Mouse (Mus musculus): ENCODE measurements at regions not wholly inside any gene's neighbourhood (a gene's known extent, or its start where the extent isn't known, plus 50 kb on each side); places are given as distances from the start of the nearest gene placed in this dataset.
A peak's percentile ranks its signal among the peaks of the same experiment; 100 is the strongest.

- H3K27me3 ChIP-seq: no peaks in the 10 kb centered on the region
- H3K4me2 ChIP-seq: no peak overlapping the region
- no peaks in the 10 kb centered on the region for H3K9me3 ChIP-seq (replicated peaks)
- ATAC-seq (replicated peaks; ENCODE audit: insufficient number of reproducible peaks, insufficient read depth, low FRiP score, low read depth): 0 out of 2 replicates have a peak, but pooled peaks have one; percentile 39
- 34% methylated on average over 3 of the region's 3 CpGs for WGBS
- H3K4me1 ChIP-seq (replicated peaks): no peaks in the 10 kb centered on the region
- H3K4me3 ChIP-seq: no peak overlapping the region
- H3K36me3 ChIP-seq: no peaks in the 10 kb centered on the region
- H3K9ac ChIP-seq: no peak overlapping the region
- H3K27ac ChIP-seq: no peak overlapping the region
These were observed 118.5 kb upstream of the Rgs1 start for GRCm38 (mm10) chr1:144367492-144367891.

GRCm38 (mm10) chr1:144355560-144356310 lies 106.7 kb upstream of the Rgs1 start:
- 73% methylated on average over 4 of the region's 4 CpGs for WGBS
- Histone ChIP-seq H3K36me3 (no peaks in the 10 kb centered on the region), H3K27me3 (no peaks in the 10 kb centered on the region), H3K9ac (no peak overlapping the region), H3K4me2 (no peak overlapping the region), H3K4me3 (no peak overlapping the region), H3K4me1 (replicated peaks) (no peaks in the 10 kb centered on the region), H3K9me3 (replicated peaks) (no peaks in the 10 kb centered on the region), H3K27ac (no peak overlapping the region)
- no peak for ATAC-seq (replicated peaks; ENCODE audit: insufficient number of reproducible peaks, insufficient read depth, low FRiP score, low read depth)

GRCm38 (mm10) chr1:144355041-144355440 lies 106.0 kb upstream of the Rgs1 start:
- 80% methylated on average over 3 of the region's 3 CpGs for WGBS
- no peak overlapping the region for H3K4me3 ChIP-seq
- H3K9ac ChIP-seq: no peak overlapping the region
- H3K9me3 ChIP-seq (replicated peaks): no peaks in the 10 kb centered on the region
- H3K4me2 ChIP-seq: no peak overlapping the region
- H3K36me3 ChIP-seq: no peaks in the 10 kb centered on the region
- no peak for ATAC-seq (replicated peaks; ENCODE audit: insufficient number of reproducible peaks, insufficient read depth, low FRiP score, low read depth)
- no peak overlapping the region for H3K27ac ChIP-seq
- H3K27me3 ChIP-seq: no peaks in the 10 kb centered on the region
- H3K4me1 ChIP-seq (replicated peaks): no peaks in the 10 kb centered on the region

GRCm38 (mm10) chr1:144353320-144353719 lies 104.3 kb upstream of the Rgs1 start:
- H3K9me3 ChIP-seq (replicated peaks): no peaks in the 10 kb centered on the region
- H3K4me1 ChIP-seq (replicated peaks): no peaks in the 10 kb centered on the region
- no peak for ATAC-seq (replicated peaks; ENCODE audit: insufficient number of reproducible peaks, insufficient read depth, low FRiP score, low read depth)
- H3K36me3 ChIP-seq: no peaks in the 10 kb centered on the region
- no peaks in the 10 kb centered on the region for H3K27me3 ChIP-seq
- H3K4me3 ChIP-seq: no peak overlapping the region
- H3K9ac ChIP-seq: no peak overlapping the region
- H3K4me2 ChIP-seq: no peak overlapping the region
- H3K27ac ChIP-seq: no peak overlapping the region

- Histone ChIP-seq H3K27me3 (no peaks in the 10 kb centered on the region), H3K27ac (no peak overlapping the region), H3K36me3 (no peaks in the 10 kb centered on the region), H3K4me1 (replicated peaks) (no peaks in the 10 kb centered on the region), H3K4me2 (no peak overlapping the region), H3K9ac (no peak overlapping the region), H3K4me3 (no peak overlapping the region), H3K9me3 (replicated peaks) (no peaks in the 10 kb centered on the region)
- ATAC-seq (replicated peaks; ENCODE audit: insufficient number of reproducible peaks, insufficient read depth, low FRiP score, low read depth): no peak
- WGBS: 86% methylated on average over 1 of the region's 1 CpGs
These were observed 94.8 kb upstream of the Rgs1 start for GRCm38 (mm10) chr1:144343820-144344219.

- Histone ChIP-seq H3K27me3 (no peaks in the 10 kb centered on the region), H3K4me3 (no peak overlapping the region), H3K9ac (no peak overlapping the region), H3K36me3 (no peaks in the 10 kb centered on the region), H3K4me2 (no peak overlapping the region), H3K9me3 (replicated peaks) (no peaks in the 10 kb centered on the region), H3K4me1 (replicated peaks) (no peaks in the 10 kb centered on the region), H3K27ac (no peak overlapping the region)
- 48% methylated on average over 5 of the region's 5 CpGs for WGBS
- ATAC-seq (replicated peaks; ENCODE audit: insufficient number of reproducible peaks, insufficient read depth, low FRiP score, low read depth): no peak
These were observed 94.3 kb upstream of the Rgs1 start for GRCm38 (mm10) chr1:144343299-144343698.

- H3K27ac ChIP-seq: no peak overlapping the region
- 70% methylated on average over 2 of the region's 2 CpGs for WGBS
- no peaks in the 10 kb centered on the region for H3K36me3 ChIP-seq
- H3K9ac ChIP-seq: no peak overlapping the region
- no peak for ATAC-seq (replicated peaks; ENCODE audit: insufficient number of reproducible peaks, insufficient read depth, low FRiP score, low read depth)
- no peak overlapping the region for H3K4me3 ChIP-seq
- no peak overlapping the region for H3K4me2 ChIP-seq
- no peaks in the 10 kb centered on the region for H3K9me3 ChIP-seq (replicated peaks)
- no peaks in the 10 kb centered on the region for H3K27me3 ChIP-seq
- no peaks in the 10 kb centered on the region for H3K4me1 ChIP-seq (replicated peaks)
These were observed 88.5 kb upstream of the Rgs1 start for GRCm38 (mm10) chr1:144337572-144337971.

GRCm38 (mm10) chr1:144330365-144331050 lies 81.5 kb upstream of the Rgs1 start:
- H3K4me2 ChIP-seq: no peak overlapping the region
- H3K36me3 ChIP-seq: no peaks in the 10 kb centered on the region
- no peak overlapping the region for H3K9ac ChIP-seq
- H3K9me3 ChIP-seq (replicated peaks): no peaks in the 10 kb centered on the region
- H3K27ac ChIP-seq: no peak overlapping the region
- H3K4me1 ChIP-seq (replicated peaks): no peaks in the 10 kb centered on the region
- H3K4me3 ChIP-seq: no peak overlapping the region
- 65% methylated on average over 8 of the region's 8 CpGs for WGBS
- ATAC-seq (replicated peaks; ENCODE audit: insufficient number of reproducible peaks, insufficient read depth, low FRiP score, low read depth): no peak
- H3K27me3 ChIP-seq: no peaks in the 10 kb centered on the region

GRCm38 (mm10) chr1:144319406-144319805 lies 70.4 kb upstream of the Rgs1 start:
- H3K4me2 ChIP-seq: no peak overlapping the region
- no peak overlapping the region for H3K27ac ChIP-seq
- H3K4me1 ChIP-seq (replicated peaks): no peaks in the 10 kb centered on the region
- H3K9me3 ChIP-seq (replicated peaks): no peaks in the 10 kb centered on the region
- ATAC-seq (replicated peaks; ENCODE audit: insufficient number of reproducible peaks, insufficient read depth, low FRiP score, low read depth): no peak
- H3K4me3 ChIP-seq: no peak overlapping the region
- WGBS: 73% methylated on average over 6 of the region's 6 CpGs
- no peaks in the 10 kb centered on the region for H3K27me3 ChIP-seq
- no peaks in the 10 kb centered on the region for H3K36me3 ChIP-seq
- H3K9ac ChIP-seq: no peak overlapping the region

- Histone ChIP-seq H3K27me3 (no peaks in the 10 kb centered on the region), H3K4me1 (replicated peaks) (no peaks in the 10 kb centered on the region), H3K9me3 (replicated peaks) (no peaks in the 10 kb centered on the region), H3K36me3 (no peaks in the 10 kb centered on the region), H3K27ac (no peak overlapping the region), H3K4me2 (no peak overlapping the region), H3K4me3 (no peak overlapping the region), H3K9ac (no peak overlapping the region)
- no peak for ATAC-seq (replicated peaks; ENCODE audit: insufficient number of reproducible peaks, insufficient read depth, low FRiP score, low read depth)
- 26% methylated on average over 1 of the region's 1 CpGs for WGBS
These were observed 69.2 kb upstream of the Rgs1 start for GRCm38 (mm10) chr1:144318289-144318688.

- no peak for ATAC-seq (replicated peaks; ENCODE audit: insufficient number of reproducible peaks, insufficient read depth, low FRiP score, low read depth)
- H3K27me3 ChIP-seq: no peaks in the 10 kb centered on the region
- WGBS: 79% methylated on average over 3 of the region's 3 CpGs
- no peak overlapping the region for H3K4me3 ChIP-seq
- no peaks in the 10 kb centered on the region for H3K9me3 ChIP-seq (replicated peaks)
- no peak overlapping the region for H3K27ac ChIP-seq
- H3K9ac ChIP-seq: no peak overlapping the region
- H3K4me2 ChIP-seq: no peak overlapping the region
- no peaks in the 10 kb centered on the region for H3K36me3 ChIP-seq
- H3K4me1 ChIP-seq (replicated peaks): no peaks in the 10 kb centered on the region
These were observed 68.5 kb upstream of the Rgs1 start for GRCm38 (mm10) chr1:144317560-144317959.

- Histone ChIP-seq H3K4me2 (no peak overlapping the region), H3K27me3 (no peaks in the 10 kb centered on the region), H3K36me3 (no peaks in the 10 kb centered on the region), H3K9ac (no peak overlapping the region), H3K4me3 (no peak overlapping the region), H3K4me1 (replicated peaks) (no peaks in the 10 kb centered on the region), H3K9me3 (replicated peaks) (no peaks in the 10 kb centered on the region), H3K27ac (no peak overlapping the region)
- 80% methylated on average over 2 of the region's 2 CpGs for WGBS
- no peak for ATAC-seq (replicated peaks; ENCODE audit: insufficient number of reproducible peaks, insufficient read depth, low FRiP score, low read depth)
These were observed 67.2 kb upstream of the Rgs1 start for GRCm38 (mm10) chr1:144316251-144316650.

Data from heart, embryonic 15.5 days (tissue).